Mouse (Mus musculus) lung, adult 2 months (tissue): Measurements from ENCODE around the gene Scamp4.

ENCODE experiments used
- CTCF ChIP-seq: fragments of 200-500 bp; IDR thresholded peaks from 2 replicates; pipeline ENCODE4 v1.5.1; 2011; ENCODE audit warnings: mild to moderate bottlenecking, low read length, control low read depth; ENCODE audit not compliant: insufficient read depth
- POLR2A ChIP-seq: fragments of 200-500 bp; IDR thresholded peaks from 2 replicates; pipeline ENCODE4 v1.6.1; 2011; ENCODE audit warnings: low read depth, mild to moderate bottlenecking, control low read depth, low read length, borderline replicate concordance; ENCODE audit errors: extremely low read depth

- TF ChIP-seq CTCF: no peak
- TF ChIP-seq POLR2A: no peak
These were observed 692 bp downstream of the Scamp4 start for GRCm38 (mm10) chr10:80603364-80603763.
